Mouse (Mus musculus) heart, embryonic 16.5 days (tissue): ENCODE data around the gene Hc. TPM values are rescaled to one million over a fixed set of nuclear protein-coding genes. Genes with fewer than 3 reads are reported as not detected.

ENCODE experiments used
- ATAC-seq: fragments of 200-750 bp; cut with Nextera tagmentation; replicated peaks from 2 replicates; pipeline ENCODE4 v1.8.0; 2017; ENCODE audit warnings: moderate number of reproducible peaks; ENCODE audit not compliant: insufficient read depth, low FRiP score; ENCODE audit errors: extremely low read depth
- H3K27ac ChIP-seq: fragments of 300-500 bp; sonication (generic); 2 replicates; pipeline ENCODE4 v1.5.1; 2014; ENCODE audit warnings: mild to moderate bottlenecking, low read length, control low read depth, moderate library complexity
- H3K27me3 ChIP-seq: fragments of 300-500 bp; sonication (generic); 2 replicates; pipeline ENCODE4 v1.6.1; 2014; ENCODE audit warnings: low read length, mixed read lengths; ENCODE audit not compliant: control insufficient read depth, insufficient read depth
- H3K36me3 ChIP-seq: fragments of 300-500 bp; sonication (generic); 2 replicates; pipeline ENCODE4 v1.6.1; 2014; ENCODE audit not compliant: control insufficient read depth, insufficient read depth
- H3K4me1 ChIP-seq: fragments of 300-500 bp; sonication (generic); 2 replicates; pipeline ENCODE4 v1.6.1; 2014; ENCODE audit warnings: low read length, mixed read lengths; ENCODE audit not compliant: control insufficient read depth, insufficient read depth
- H3K4me2 ChIP-seq: fragments of 300-500 bp; sonication (generic); 2 replicates; pipeline ENCODE4 v1.6.1; 2014; ENCODE audit warnings: low read depth, mild to moderate bottlenecking, control low read depth, low read length
- H3K4me3 ChIP-seq: fragments of 300-500 bp; sonication (generic); 2 replicates; pipeline ENCODE4 v1.5.1; 2014; ENCODE audit warnings: mild to moderate bottlenecking, control low read depth, low read length
- H3K9ac ChIP-seq: fragments of 300-500 bp; sonication (generic); 2 replicates; pipeline ENCODE4 v1.6.1; 2014; ENCODE audit warnings: low read length, control low read depth
- H3K9me3 ChIP-seq: fragments of 300-500 bp; sonication (generic); replicated peaks from 2 replicates; pipeline ENCODE4 v1.6.1; 2016; ENCODE audit warnings: low read length; ENCODE audit not compliant: control insufficient read depth
- WGBS: fragments of 180-500 bp; shearing (Covaris S2); extraction: QIAGEN DNeasy Blood & Tissue Kit; methylation state at CpG from one replicate; pipeline ENCODE4 v1.1.7; 2014; 5-methylcytosine and 5-hydroxymethylcytosine counted together
- polyA plus RNA-seq: library from polyadenylated mRNA; unstranded; fragments of >200 nt; fragmentation: Nextera tagmentation; extraction: Ambion mirVana; gene quantifications from 2 replicates; pipeline ENCODE4 v1.2.1, GENCODE M21; 2015

Gene Hc
- 0.09 and 0.35 TPM in 2 replicates for polyA plus RNA-seq

- Histone ChIP-seq H3K27ac (no peak within 1 kb of the TSS), H3K9ac (no peak within 1 kb of the TSS), H3K4me1 (no peaks in the 10 kb centered on the region), H3K27me3 (no peaks in the 10 kb centered on the region), H3K4me3 (no peak within 1 kb of the TSS), H3K36me3 (no peaks in the 10 kb centered on the region), H3K4me2 (no peak within 1 kb of the TSS), H3K9me3 (no peaks in the 10 kb centered on the region)
- 78% methylated on average over 5 of the region's 5 CpGs for WGBS
- no peak for ATAC-seq
These were observed at the start of gene Hc for GRCm38 (mm10) chr2:35061338-35061737. Gene Hc, minus strand, starts transcription at chr2:35061438.

GRCm38 (mm10) chr2:35110521-35110920 is 49.3 kb upstream of the Hc start:
- Histone ChIP-seq H3K9me3 (no peaks in the 10 kb centered on the region), H3K27me3 (no peaks in the 10 kb centered on the region), H3K4me1 (peaks cover 8% of the 10 kb centered on the region), H3K4me2 (peak overlapping the region; percentile 40), H3K9ac (no peak overlapping the region), H3K27ac (no peak overlapping the region), H3K36me3 (0 out of 2 replicates have a peak, but pooled peaks cover 4% of the 10 kb centered on the region), H3K4me3 (no peak overlapping the region)
- WGBS: 48% methylated on average over 2 of the region's 2 CpGs
- ATAC-seq: no peak

GRCm38 (mm10) chr2:35109924-35110304 is 48.7 kb upstream of the Hc start:
- WGBS: under 1% methylated on average over 13 of the region's 13 CpGs

GRCm38 (mm10) chr2:35109141-35109923 is 48.1 kb upstream of the Hc start, which contains the start of gene Cntrl:
Gene Cntrl, plus strand, starts transcription at chr2:35109492.
- Histone ChIP-seq H3K9ac (peak within 1 kb of the TSS; percentile 87), H3K27ac (peak within 1 kb of the TSS; percentile 91), H3K4me1 (peaks cover 8% of the 10 kb centered on the region), H3K27me3 (no peaks in the 10 kb centered on the region), H3K36me3 (0 out of 2 replicates have a peak, but pooled peaks cover 4% of the 10 kb centered on the region), H3K4me2 (peak within 1 kb of the TSS; percentile 96), H3K4me3 (peak within 1 kb of the TSS; percentile 93), H3K9me3 (no peaks in the 10 kb centered on the region)
- WGBS: under 1% methylated on average over 62 of the region's 62 CpGs
- peak; percentile 95 for ATAC-seq

More at GRCm38 (mm10) chr2:35109924-35110304, 48.7 kb upstream of the Hc start:
- Histone ChIP-seq H3K36me3 (0 out of 2 replicates have a peak, but pooled peaks cover 4% of the 10 kb centered on the region), H3K9ac (peak overlapping the region; percentile 87), H3K4me2 (peak overlapping the region; percentile 96), H3K27me3 (no peaks in the 10 kb centered on the region), H3K9me3 (no peaks in the 10 kb centered on the region), H3K4me3 (peak overlapping the region; percentile 93), H3K27ac (peak overlapping the region; percentile 91), H3K4me1 (peaks cover 8% of the 10 kb centered on the region)
- ATAC-seq: no peak

GRCm38 (mm10) chr2:35108712-35109111 is 47.5 kb upstream of the Hc start:
- peak overlapping the region; percentile 96 for H3K4me2 ChIP-seq
- H3K9ac ChIP-seq: peak overlapping the region; percentile 87
- peak; percentile 42 for ATAC-seq
- H3K27me3 ChIP-seq: no peaks in the 10 kb centered on the region
- 0 out of 2 replicates have a peak, but pooled peaks cover 4% of the 10 kb centered on the region for H3K36me3 ChIP-seq
- H3K9me3 ChIP-seq: no peaks in the 10 kb centered on the region
- WGBS: 35% methylated on average over 3 of the region's 3 CpGs
- peak overlapping the region; percentile 91 for H3K27ac ChIP-seq
- H3K4me3 ChIP-seq: peak overlapping the region; percentile 93
- H3K4me1 ChIP-seq: peaks cover 8% of the 10 kb centered on the region

- Histone ChIP-seq H3K9me3 (no peaks in the 10 kb centered on the region), H3K36me3 (no peaks in the 10 kb centered on the region), H3K27me3 (no peaks in the 10 kb centered on the region), H3K9ac (no peak overlapping the region), H3K4me1 (peaks cover 8% of the 10 kb centered on the region), H3K4me3 (no peak overlapping the region), H3K27ac (no peak overlapping the region), H3K4me2 (no peak overlapping the region)
- ATAC-seq: no peak
- 53% methylated on average over 5 of the region's 5 CpGs for WGBS
These were observed 46.9 kb upstream of the Hc start for GRCm38 (mm10) chr2:35107984-35108635.

- 0 out of 2 replicates have a peak, but pooled peaks cover 6% of the 10 kb centered on the region for H3K4me1 ChIP-seq
- ATAC-seq: no peak
- H3K27ac ChIP-seq: no peak overlapping the region
- H3K27me3 ChIP-seq: no peaks in the 10 kb centered on the region
- H3K9ac ChIP-seq: no peak overlapping the region
- no peaks in the 10 kb centered on the region for H3K36me3 ChIP-seq
- WGBS: 55% methylated on average over 3 of the region's 3 CpGs
- H3K4me2 ChIP-seq: no peak overlapping the region
- H3K4me3 ChIP-seq: no peak overlapping the region
- H3K9me3 ChIP-seq: no peaks in the 10 kb centered on the region
These were observed 43.6 kb upstream of the Hc start for GRCm38 (mm10) chr2:35104843-35105242.

- no peak overlapping the region for H3K9ac ChIP-seq
- H3K4me2 ChIP-seq: no peak overlapping the region
- no peaks in the 10 kb centered on the region for H3K9me3 ChIP-seq
- H3K27me3 ChIP-seq: no peaks in the 10 kb centered on the region
- H3K27ac ChIP-seq: no peak overlapping the region
- ATAC-seq: no peak
- WGBS: 59% methylated on average over 5 of the region's 5 CpGs
- H3K4me3 ChIP-seq: no peak overlapping the region
- H3K4me1 ChIP-seq: 0 out of 2 replicates have a peak, but pooled peaks cover 5% of the 10 kb centered on the region
- H3K36me3 ChIP-seq: no peaks in the 10 kb centered on the region
These were observed 42.3 kb upstream of the Hc start for GRCm38 (mm10) chr2:35103558-35103957.

- ATAC-seq: no peak
- H3K4me1 ChIP-seq: 0 out of 2 replicates have a peak, but pooled peaks cover 5% of the 10 kb centered on the region
- no peak overlapping the region for H3K4me2 ChIP-seq
- H3K27ac ChIP-seq: no peak overlapping the region
- H3K36me3 ChIP-seq: no peaks in the 10 kb centered on the region
- H3K9ac ChIP-seq: no peak overlapping the region
- H3K9me3 ChIP-seq: no peaks in the 10 kb centered on the region
- H3K4me3 ChIP-seq: no peak overlapping the region
- H3K27me3 ChIP-seq: no peaks in the 10 kb centered on the region
These were observed 41.5 kb upstream of the Hc start for GRCm38 (mm10) chr2:35102777-35103176.
